Mouse (Mus musculus) liver, embryonic 16.5 days (tissue): ENCODE measurements around the gene Ccdc142. TPM values are rescaled to one million over a fixed set of nuclear protein-coding genes. Genes with fewer than 3 reads are reported as not detected.

Experiments used
- ATAC-seq: fragments of 200-750 bp; cut with Nextera tagmentation; 2 replicates; pipeline ENCODE4 v1.8.0; 2017; ENCODE audit warnings: low read depth, mild to moderate bottlenecking, moderate number of reproducible peaks, moderate library complexity
- H3K27ac ChIP-seq: fragments of 300-500 bp; sonication (generic); 2 replicates; pipeline ENCODE4 v1.5.1; 2014; ENCODE audit warnings: mild to moderate bottlenecking, low read length
- H3K27me3 ChIP-seq: fragments of 300-500 bp; sonication (generic); 2 replicates; pipeline ENCODE4 v1.6.1; 2014; ENCODE audit warnings: low read depth, low read length, mixed read lengths; ENCODE audit not compliant: control insufficient read depth, insufficient read depth
- H3K36me3 ChIP-seq: fragments of 300-500 bp; sonication (generic); 2 replicates; pipeline ENCODE4 v1.6.1; 2014; ENCODE audit warnings: mild to moderate bottlenecking; ENCODE audit not compliant: control insufficient read depth, insufficient read depth
- H3K4me1 ChIP-seq: fragments of 300-500 bp; sonication (generic); 2 replicates; pipeline ENCODE4 v1.6.1; 2014; ENCODE audit warnings: low read depth, low read length, mixed read lengths; ENCODE audit not compliant: control insufficient read depth
- H3K4me2 ChIP-seq: fragments of 300-500 bp; sonication (generic); 2 replicates; pipeline ENCODE4 v1.6.1; 2014; ENCODE audit warnings: low read depth, low read length, mixed read lengths
- H3K4me3 ChIP-seq: fragments of 300-500 bp; sonication (generic); 2 replicates; pipeline ENCODE4 v1.5.1; 2014; ENCODE audit warnings: low read depth, mild to moderate bottlenecking, low read length
- H3K9ac ChIP-seq: fragments of 300-500 bp; sonication (generic); 2 replicates; pipeline ENCODE4 v1.6.1; 2014; ENCODE audit warnings: low read depth, low read length
- H3K9me3 ChIP-seq: fragments of 300-500 bp; sonication (generic); replicated peaks from 2 replicates; pipeline ENCODE4 v1.6.1; 2016; ENCODE audit warnings: low read length; ENCODE audit not compliant: control insufficient read depth
- WGBS: fragments of 180-500 bp; shearing (Covaris S2); extraction: QIAGEN DNeasy Blood & Tissue Kit; methylation state at CpG from one replicate; pipeline ENCODE4 v1.1.7; 2014; ENCODE audit not compliant: insufficient replicate concordance; 5-methylcytosine and 5-hydroxymethylcytosine counted together
- polyA plus RNA-seq: library from polyadenylated mRNA; unstranded; fragments of >200 nt; fragmentation: Nextera tagmentation; extraction: Ambion mirVana; gene quantifications from 2 replicates; pipeline ENCODE4 v1.2.1, GENCODE M21; 2015

Gene Ccdc142
- polyA plus RNA-seq, 1 experiment from 2014 or later, result 0.59 TPM

GRCm38 (mm10) chr6:83068221-83068620 is 33.2 kb upstream of the Ccdc142 start:
- Histone ChIP-seq H3K4me1 (peaks cover 19% of the 10 kb centered on the region), H3K9ac (no peak overlapping the region), H3K9me3 (no peaks in the 10 kb centered on the region), H3K27ac (no peak overlapping the region), H3K4me3 (no peak overlapping the region), H3K36me3 (no peaks in the 10 kb centered on the region), H3K27me3 (peaks cover 100% of the 10 kb centered on the region), H3K4me2 (peak overlapping the region; percentile 55; the same call in 1 of the 2 replicates)
- WGBS, result 9% methylated on average over 8 of the region's 8 CpGs
- no peak for ATAC-seq

- Histone ChIP-seq H3K4me2 (peak overlapping the region; percentile 55), H3K4me3 (peak overlapping the region; percentile 34), H3K9me3 (no peaks in the 10 kb centered on the region), H3K27ac (no peak overlapping the region), H3K9ac (no peak overlapping the region), H3K36me3 (no peaks in the 10 kb centered on the region), H3K27me3 (peaks cover 99% of the 10 kb centered on the region), H3K4me1 (peaks cover 19% of the 10 kb centered on the region)
- WGBS, result 2% methylated on average over 78 of the region's 81 CpGs
- ATAC-seq, result no peak
Observed at GRCm38 (mm10) chr6:83068706-83069487, 32.5 kb upstream of the Ccdc142 start.

- H3K9me3 ChIP-seq, result no peaks in the 10 kb centered on the region
- peaks cover 99% of the 10 kb centered on the region for H3K27me3 ChIP-seq
- no peak overlapping the region for H3K9ac ChIP-seq
- no peak overlapping the region for H3K27ac ChIP-seq
- ATAC-seq, result no peak
- H3K36me3 ChIP-seq, result no peaks in the 10 kb centered on the region
- peaks cover 19% of the 10 kb centered on the region for H3K4me1 ChIP-seq
- 1% methylated on average over 69 of the region's 69 CpGs for WGBS
- peak overlapping the region; percentile 13 for H3K4me3 ChIP-seq
- H3K4me2 ChIP-seq, result no peak overlapping the region
Observed at GRCm38 (mm10) chr6:83069488-83070246, 31.7 kb upstream of the Ccdc142 start.

GRCm38 (mm10) chr6:83070247-83070310 is 31.3 kb upstream of the Ccdc142 start, which contains the start of gene Tlx2:
TSS of gene Tlx2 (minus strand) at chr6:83070293.
- peaks cover 19% of the 10 kb centered on the region for H3K4me1 ChIP-seq
- H3K4me2 ChIP-seq, result no peak within 1 kb of the TSS
- H3K9me3 ChIP-seq, result no peaks in the 10 kb centered on the region
- WGBS, result 0% methylated on average over 10 of the region's 10 CpGs
- no peak for ATAC-seq
- peaks cover 98% of the 10 kb centered on the region for H3K27me3 ChIP-seq
- no peak within 1 kb of the TSS for H3K9ac ChIP-seq
- peak within 1 kb of the TSS; percentile 34 for H3K4me3 ChIP-seq
- no peak within 1 kb of the TSS for H3K27ac ChIP-seq
- H3K36me3 ChIP-seq, result no peaks in the 10 kb centered on the region

- no peak overlapping the region for H3K27ac ChIP-seq
- no peak overlapping the region for H3K4me2 ChIP-seq
- H3K4me3 ChIP-seq, result 0 out of 2 replicates have a peak overlapping the region, but pooled peaks have one; percentile 6
- no peaks in the 10 kb centered on the region for H3K9me3 ChIP-seq
- ATAC-seq, result no peak
- H3K36me3 ChIP-seq, result no peaks in the 10 kb centered on the region
- peaks cover 98% of the 10 kb centered on the region for H3K27me3 ChIP-seq
- WGBS, result 1% methylated on average over 57 of the region's 58 CpGs
- no peak overlapping the region for H3K9ac ChIP-seq
- peaks cover 19% of the 10 kb centered on the region for H3K4me1 ChIP-seq
Observed at GRCm38 (mm10) chr6:83070311-83071219, 30.8 kb upstream of the Ccdc142 start.

GRCm38 (mm10) chr6:83071220-83071619 is 30.2 kb upstream of the Ccdc142 start:
- no peak overlapping the region for H3K9ac ChIP-seq
- H3K4me2 ChIP-seq, result no peak overlapping the region
- no peak overlapping the region for H3K27ac ChIP-seq
- H3K4me1 ChIP-seq, result peaks cover 19% of the 10 kb centered on the region
- peaks cover 98% of the 10 kb centered on the region for H3K27me3 ChIP-seq
- H3K36me3 ChIP-seq, result no peaks in the 10 kb centered on the region
- H3K4me3 ChIP-seq, result no peak overlapping the region
- WGBS, result 2% methylated on average over 24 of the region's 24 CpGs
- no peak for ATAC-seq
- no peaks in the 10 kb centered on the region for H3K9me3 ChIP-seq

- no peaks in the 10 kb centered on the region for H3K9me3 ChIP-seq
- peaks cover 25% of the 10 kb centered on the region for H3K4me1 ChIP-seq
- ATAC-seq, result no peak
- no peak overlapping the region for H3K4me2 ChIP-seq
- no peak overlapping the region for H3K9ac ChIP-seq
- H3K36me3 ChIP-seq, result no peaks in the 10 kb centered on the region
- peaks cover 67% of the 10 kb centered on the region for H3K27me3 ChIP-seq
- H3K27ac ChIP-seq, result no peak overlapping the region
- no peak overlapping the region for H3K4me3 ChIP-seq
- 13% methylated on average over 2 of the region's 2 CpGs for WGBS
Observed at GRCm38 (mm10) chr6:83074979-83075378, 26.4 kb upstream of the Ccdc142 start.

GRCm38 (mm10) chr6:83077630-83078323 is 23.6 kb upstream of the Ccdc142 start, which contains the start of gene Pcgf1:
TSS of gene Pcgf1 (plus strand) at chr6:83077869.
- Histone ChIP-seq H3K9me3 (no peaks in the 10 kb centered on the region), H3K4me3 (peak within 1 kb of the TSS; percentile 87), H3K9ac (peak within 1 kb of the TSS; percentile 92), H3K27ac (peak within 1 kb of the TSS; percentile 83), H3K36me3 (peaks cover 2% of the 10 kb centered on the region; the same call in 1 of the 2 replicates), H3K4me2 (peak within 1 kb of the TSS; percentile 98), H3K27me3 (peaks cover 39% of the 10 kb centered on the region), H3K4me1 (peaks cover 11% of the 10 kb centered on the region)
- WGBS, result under 1% methylated on average over 54 of the region's 54 CpGs
- peak; percentile 33 for ATAC-seq
